Mouse (Mus musculus) liver, embryonic 15.5 days (tissue): ENCODE measurements around the gene Egf. TPM values are rescaled to one million over a fixed set of nuclear protein-coding genes. Genes with fewer than 3 reads are reported as not detected.
"Not testable (repeated sequence)": the region's sequence is repeated elsewhere in the genome, so short reads cannot be mapped to it uniquely, and the experiment has no call there.

ENCODE experiments used
- ATAC-seq: fragments of 200-750 bp; cut with Nextera tagmentation; 2 replicates; pipeline ENCODE4 v1.8.0; 2017; ENCODE audit warnings: moderate number of reproducible peaks, mild to moderate bottlenecking, moderate library complexity; ENCODE audit not compliant: insufficient read depth
- H3K27ac ChIP-seq: fragments of 300-500 bp; sonication (generic); replicated peaks from 2 replicates; pipeline ENCODE4 v1.5.1; 2015; ENCODE audit warnings: mild to moderate bottlenecking, inconsistent platforms
- H3K27me3 ChIP-seq: fragments of 300-500 bp; sonication (generic); 2 replicates; pipeline ENCODE4 v1.6.1; 2015; ENCODE audit warnings: mild to moderate bottlenecking, inconsistent platforms
- H3K36me3 ChIP-seq: fragments of 300-500 bp; sonication (generic); replicated peaks from 2 replicates; pipeline ENCODE4 v1.6.1; 2015; ENCODE audit warnings: moderate library complexity, mild to moderate bottlenecking, inconsistent platforms
- H3K4me1 ChIP-seq: fragments of 300-500 bp; sonication (generic); replicated peaks from 2 replicates; pipeline ENCODE4 v1.6.1; 2015; ENCODE audit warnings: inconsistent platforms
- H3K4me2 ChIP-seq: fragments of 300-500 bp; sonication (generic); 2 replicates; pipeline ENCODE4 v1.6.1; 2015; ENCODE audit warnings: moderate library complexity, mild to moderate bottlenecking, inconsistent platforms
- H3K4me3 ChIP-seq: fragments of 300-500 bp; sonication (generic); replicated peaks from 2 replicates; pipeline ENCODE4 v1.5.1; 2015; ENCODE audit warnings: mild to moderate bottlenecking, inconsistent platforms
- H3K9ac ChIP-seq: fragments of 300-500 bp; sonication (generic); 2 replicates; pipeline ENCODE4 v1.6.1; 2015; ENCODE audit warnings: moderate library complexity, mild to moderate bottlenecking, inconsistent platforms
- H3K9me3 ChIP-seq: fragments of 300-500 bp; sonication (generic); replicated peaks from 2 replicates; pipeline ENCODE4 v1.6.1; 2016; ENCODE audit warnings: inconsistent platforms
- WGBS: fragments of 180-500 bp; shearing (Covaris S2); methylation state at CpG from one replicate; pipeline ENCODE4 v1.1.7; 2015; ENCODE audit warnings: mixed read lengths; ENCODE audit not compliant: insufficient replicate concordance; 5-methylcytosine and 5-hydroxymethylcytosine counted together
- polyA plus RNA-seq: library from polyadenylated mRNA; unstranded; fragments of >200 nt; fragmentation: Nextera tagmentation; extraction: Ambion mirVana; gene quantifications from 2 replicates; pipeline ENCODE4 v1.2.1, GENCODE M21; 2015

Egf gene
- polyA plus RNA-seq, 1 experiment from 2014 or later = 0.47 TPM

DNA sequence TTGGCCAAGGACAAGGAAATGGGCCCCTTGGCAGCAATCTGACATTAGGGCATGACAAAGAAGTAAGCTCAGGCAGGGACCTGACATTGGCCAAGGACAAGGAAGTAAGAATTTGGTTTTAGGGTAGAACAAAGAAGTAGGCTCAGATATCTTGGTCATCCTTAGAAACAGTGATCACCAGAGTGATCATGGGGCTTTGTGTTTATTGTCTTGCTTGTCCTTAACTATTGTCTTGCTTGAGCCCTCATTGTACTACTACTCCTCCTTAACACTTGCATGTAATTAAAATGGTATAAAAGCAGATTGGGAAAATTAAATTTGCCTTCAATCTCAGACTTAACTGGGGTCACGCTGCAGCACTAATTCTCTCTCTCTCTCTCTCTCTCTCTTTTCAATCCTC lies 2.5 kb upstream of the Egf start:
- H3K9me3 ChIP-seq, H3K27ac ChIP-seq, H3K4me1 ChIP-seq, H3K9ac ChIP-seq, ATAC-seq, H3K4me3 ChIP-seq, H3K4me2 ChIP-seq, H3K36me3 ChIP-seq: not testable (repeated sequence)
- peaks cover 16% of the 10 kb centered on the region; the same call in 1 of the 2 replicates for H3K27me3 ChIP-seq
- 72% methylated on average over 1 of the region's 1 CpGs for WGBS

DNA sequence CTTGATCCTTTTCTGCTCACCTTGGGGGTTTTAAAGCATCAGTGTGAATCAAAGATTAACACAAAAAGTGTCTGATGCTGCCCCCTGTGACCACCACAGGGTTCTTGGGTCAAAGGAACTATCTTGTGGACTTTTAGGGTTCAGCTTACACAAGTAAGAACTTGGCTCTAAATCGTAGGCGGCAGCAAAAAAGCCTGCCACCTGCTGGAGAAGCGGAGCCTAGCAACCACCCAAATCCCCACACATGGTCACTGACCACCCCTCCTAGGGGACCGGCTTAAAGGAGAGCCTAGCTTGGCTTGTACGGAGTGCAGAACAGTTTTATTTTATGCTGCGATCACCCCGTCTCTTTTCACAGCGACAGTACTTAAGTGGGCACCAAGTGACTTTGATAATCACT lies 10.3 kb downstream of the Egf start:
- ATAC-seq = no peak
- Histone ChIP-seq H3K9me3 (no peaks in the 10 kb centered on the region), H3K4me2 (no peak overlapping the region), H3K4me3 (no peak overlapping the region), H3K4me1 (no peaks in the 10 kb centered on the region), H3K36me3 (no peaks in the 10 kb centered on the region), H3K9ac (no peak overlapping the region), H3K27me3 (no peaks in the 10 kb centered on the region), H3K27ac (no peak overlapping the region)
- WGBS = 61% methylated on average over 8 of the region's 8 CpGs

DNA sequence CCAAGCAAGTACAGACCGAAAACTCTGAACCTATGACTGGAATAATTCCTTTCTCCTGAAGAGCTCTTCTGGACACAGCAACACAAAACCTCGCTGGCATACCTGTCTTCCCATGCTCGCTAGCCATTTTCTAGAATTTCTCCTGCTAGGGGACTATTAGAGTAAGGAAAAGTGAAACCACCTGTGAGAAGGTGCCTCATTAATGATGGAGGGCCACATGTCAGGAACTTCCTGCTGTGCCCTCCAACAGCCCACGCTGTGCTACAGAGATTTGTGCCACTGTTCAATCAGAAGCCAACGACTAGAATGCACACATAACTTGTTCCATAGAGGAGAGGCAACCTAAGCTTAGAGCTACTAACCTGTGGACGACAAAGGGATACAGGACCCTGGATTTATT lies 12.3 kb downstream of the Egf start:
- H3K9me3 ChIP-seq = no peaks in the 10 kb centered on the region
- no peaks in the 10 kb centered on the region for H3K4me1 ChIP-seq
- H3K27me3 ChIP-seq = no peaks in the 10 kb centered on the region
- H3K27ac ChIP-seq = no peak overlapping the region
- no peak overlapping the region for H3K4me2 ChIP-seq
- H3K36me3 ChIP-seq = no peaks in the 10 kb centered on the region
- no peak for ATAC-seq
- H3K4me3 ChIP-seq = no peak overlapping the region
- H3K9ac ChIP-seq = no peak overlapping the region
- 57% methylated on average over 6 of the region's 6 CpGs for WGBS

DNA sequence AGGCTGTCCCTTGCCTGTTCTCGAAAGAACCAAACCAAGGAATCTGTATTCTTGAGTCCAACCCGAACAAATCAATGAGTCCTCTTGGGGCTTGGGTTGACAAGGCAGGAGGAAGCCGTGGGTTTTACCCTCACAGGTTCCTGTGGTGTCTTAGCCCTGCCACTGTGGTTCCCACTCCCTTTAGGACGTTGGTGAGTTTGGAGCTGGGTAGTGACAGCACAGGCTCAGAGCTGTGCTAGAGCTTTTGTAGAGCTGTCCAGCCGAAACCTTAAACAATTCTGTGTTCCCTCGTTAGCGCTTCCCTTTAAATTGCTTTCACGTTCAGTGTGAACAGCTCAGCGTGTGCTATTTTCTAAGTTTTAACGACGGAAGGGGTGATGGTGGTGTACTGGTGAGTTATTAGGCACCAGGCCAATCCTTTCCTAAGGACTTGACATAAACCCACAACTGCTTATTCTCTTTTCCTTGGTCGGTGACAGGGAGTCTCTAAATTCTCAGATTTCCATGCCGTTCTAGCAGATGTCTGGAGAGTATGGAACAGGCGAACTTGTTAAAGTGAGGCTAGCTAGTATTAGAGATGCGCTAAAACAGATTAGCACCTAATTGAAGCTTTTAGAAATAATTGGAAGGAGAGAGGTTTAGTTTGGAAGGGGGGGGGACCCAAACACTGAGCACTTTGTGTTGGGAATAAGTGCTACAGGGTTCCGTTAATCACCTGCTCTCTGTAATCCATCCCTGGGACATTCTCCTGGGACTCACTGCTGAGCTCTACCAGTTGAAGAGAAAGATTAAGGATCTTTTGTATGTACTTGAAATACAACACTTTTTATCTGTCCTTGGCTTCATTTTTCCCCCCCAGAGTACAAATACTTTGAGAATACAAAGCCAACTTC lies 16.6 kb downstream of the Egf start:
- no peak overlapping the region for H3K9ac ChIP-seq
- H3K4me1 ChIP-seq = no peaks in the 10 kb centered on the region
- WGBS = 60% methylated on average over 16 of the region's 16 CpGs
- no peaks in the 10 kb centered on the region for H3K9me3 ChIP-seq
- ATAC-seq = no peak
- H3K4me3 ChIP-seq = no peak overlapping the region
- H3K4me2 ChIP-seq = no peak overlapping the region
- H3K27ac ChIP-seq = no peak overlapping the region
- H3K27me3 ChIP-seq = no peaks in the 10 kb centered on the region; the same call in 1 of the 2 replicates
- no peaks in the 10 kb centered on the region for H3K36me3 ChIP-seq

DNA sequence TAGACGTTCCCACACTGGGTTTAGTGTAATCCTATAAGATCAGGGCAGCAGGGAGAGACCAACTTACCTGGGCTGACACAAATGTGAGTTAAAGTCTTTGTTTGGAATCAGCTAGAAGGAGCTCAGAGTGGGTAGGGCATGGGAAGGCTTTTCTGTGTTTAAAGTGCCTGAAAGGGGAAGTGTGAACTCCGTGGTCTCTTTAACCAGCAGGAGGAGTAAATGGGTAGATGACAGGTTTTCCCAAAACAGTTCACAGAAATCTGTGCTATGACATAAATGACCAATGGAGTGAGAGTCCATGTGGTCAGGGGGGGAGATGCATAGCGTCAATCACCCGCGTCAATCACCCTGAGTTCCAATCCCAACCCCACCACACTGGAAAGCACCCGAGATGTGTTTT lies 23.5 kb downstream of the Egf start:
- Histone ChIP-seq H3K4me2 (no peak overlapping the region), H3K27ac (no peak overlapping the region), H3K27me3 (peaks cover 8% of the 10 kb centered on the region; the same call in 1 of the 2 replicates), H3K36me3 (no peaks in the 10 kb centered on the region), H3K9ac (no peak overlapping the region), H3K4me3 (no peak overlapping the region), H3K9me3 (no peaks in the 10 kb centered on the region), H3K4me1 (no peaks in the 10 kb centered on the region)
- no peak for ATAC-seq
- whole genome bisulfite sequencing = 57% methylated on average over 6 of the region's 6 CpGs

DNA sequence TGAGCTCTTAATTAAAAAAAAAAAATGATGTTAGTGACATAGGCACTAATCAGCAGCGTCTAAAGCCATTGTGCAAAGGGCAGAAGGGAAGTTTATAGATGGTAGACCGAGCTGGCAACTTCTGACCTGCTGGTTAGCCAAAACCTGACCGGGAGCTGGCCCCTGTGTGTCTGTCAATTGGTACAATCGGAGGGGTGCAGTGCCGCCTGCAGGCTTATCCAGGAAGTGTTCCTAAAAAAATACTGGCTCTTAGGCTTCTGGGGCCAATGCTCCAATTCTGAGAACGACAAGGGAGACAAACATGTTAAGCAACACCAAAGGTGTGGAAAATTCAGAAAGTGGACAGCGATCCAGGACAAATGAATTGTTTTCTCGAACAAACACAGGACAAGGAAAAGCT lies 24.7 kb downstream of the Egf start:
- Histone ChIP-seq H3K4me3 (no peak overlapping the region), H3K4me1 (peaks cover 6% of the 10 kb centered on the region), H3K27ac (no peak overlapping the region), H3K9me3 (no peaks in the 10 kb centered on the region), H3K4me2 (no peak overlapping the region), H3K27me3 (peaks cover 8% of the 10 kb centered on the region; the same call in 1 of the 2 replicates), H3K9ac (no peak overlapping the region), H3K36me3 (no peaks in the 10 kb centered on the region)
- 22% methylated on average over 8 of the region's 8 CpGs for WGBS
- ATAC-seq = no peak

DNA sequence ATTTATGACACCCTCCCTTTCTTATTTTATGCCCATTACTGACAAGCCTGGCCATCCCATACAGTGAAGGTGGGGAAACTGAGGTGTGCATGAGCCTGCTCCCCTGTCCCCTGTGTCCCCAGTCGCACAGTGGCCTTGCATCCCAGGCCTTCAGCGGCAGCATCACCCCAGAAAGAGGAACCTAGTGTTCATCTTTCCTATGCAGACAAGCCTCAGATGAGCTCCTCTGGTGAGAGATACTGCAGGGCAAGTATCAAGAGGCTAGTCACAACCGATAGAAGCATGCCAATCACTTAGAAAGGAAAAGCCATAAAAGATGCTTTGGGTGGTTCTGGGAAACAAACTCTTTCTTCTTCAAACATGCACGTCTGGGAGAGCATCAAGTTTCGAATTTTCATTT lies 25.2 kb downstream of the Egf start:
- no peak for ATAC-seq
- 44% methylated on average over 5 of the region's 5 CpGs for WGBS
- Histone ChIP-seq H3K4me2 (no peak overlapping the region), H3K4me3 (no peak overlapping the region), H3K4me1 (peaks cover 6% of the 10 kb centered on the region), H3K27me3 (peaks cover 8% of the 10 kb centered on the region; the same call in 1 of the 2 replicates), H3K27ac (no peak overlapping the region), H3K9ac (no peak overlapping the region), H3K36me3 (no peaks in the 10 kb centered on the region), H3K9me3 (no peaks in the 10 kb centered on the region)

DNA sequence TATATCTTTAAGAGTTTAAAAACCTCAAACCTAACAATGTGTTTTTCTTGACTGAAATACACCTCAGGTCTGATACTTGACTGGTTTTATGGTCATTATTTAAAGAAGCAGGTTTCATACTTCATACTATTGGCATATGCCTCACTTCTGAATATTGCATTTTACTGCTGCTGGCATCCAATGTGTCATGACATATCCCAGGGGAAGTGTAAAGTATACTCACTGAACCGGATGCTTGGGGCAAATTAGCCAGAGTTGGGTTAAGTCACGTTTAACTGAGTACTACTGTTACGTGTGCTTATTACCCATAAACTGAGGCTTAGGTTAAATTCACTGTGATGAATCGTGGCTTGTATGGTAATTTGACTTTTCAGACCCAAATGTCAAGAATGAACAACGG lies 29.5 kb downstream of the Egf start:
- Histone ChIP-seq H3K36me3 (no peaks in the 10 kb centered on the region), H3K4me1 (peaks cover 10% of the 10 kb centered on the region), H3K9me3 (no peaks in the 10 kb centered on the region), H3K4me3 (peak overlapping the region; percentile 74), H3K4me2 (peak overlapping the region; percentile 83), H3K27ac (no peak overlapping the region), H3K27me3 (0 out of 2 replicates have a peak, but pooled peaks cover 6% of the 10 kb centered on the region), H3K9ac (no peak overlapping the region)
- no peak for ATAC-seq
- WGBS = 80% methylated on average over 5 of the region's 5 CpGs

DNA sequence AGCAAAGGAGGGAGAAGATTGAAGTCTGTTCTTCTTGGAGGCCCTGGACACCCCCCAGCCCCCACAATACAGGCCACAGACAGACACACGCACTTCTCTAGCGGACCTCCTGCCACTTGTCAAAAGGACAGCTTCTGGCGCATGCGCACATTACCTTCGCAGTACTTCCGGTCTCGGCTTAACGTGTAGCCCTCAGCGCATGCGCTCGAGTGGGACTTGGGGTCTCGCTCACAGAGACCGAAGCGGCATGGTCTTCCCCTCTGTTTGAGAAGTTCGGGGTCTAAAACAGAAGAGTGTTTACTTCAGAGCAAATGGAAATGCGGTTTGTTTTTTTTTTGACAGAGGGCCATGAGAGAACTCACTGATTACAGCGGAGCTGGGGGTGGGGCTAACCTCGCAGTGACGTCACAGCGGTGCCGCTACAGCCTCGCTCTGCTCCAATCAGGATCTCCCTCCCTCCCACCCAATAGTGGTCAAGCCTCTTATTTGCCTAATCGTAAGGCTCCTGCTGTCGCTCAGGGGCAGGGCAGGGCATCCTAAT lies 30.1 kb downstream of the Egf start:
- H3K4me3 ChIP-seq = peak overlapping the region; percentile 74
- H3K36me3 ChIP-seq = no peaks in the 10 kb centered on the region
- peak; percentile 98 for ATAC-seq
- no peaks in the 10 kb centered on the region for H3K9me3 ChIP-seq
- under 1% methylated on average over 24 of the region's 24 CpGs for WGBS
- peaks cover 10% of the 10 kb centered on the region for H3K4me1 ChIP-seq
- peak overlapping the region; percentile 74 for H3K27ac ChIP-seq
- 0 out of 2 replicates have a peak, but pooled peaks cover 3% of the 10 kb centered on the region for H3K27me3 ChIP-seq
- peak overlapping the region; percentile 48 for H3K9ac ChIP-seq
- H3K4me2 ChIP-seq = peak overlapping the region; percentile 83

DNA sequence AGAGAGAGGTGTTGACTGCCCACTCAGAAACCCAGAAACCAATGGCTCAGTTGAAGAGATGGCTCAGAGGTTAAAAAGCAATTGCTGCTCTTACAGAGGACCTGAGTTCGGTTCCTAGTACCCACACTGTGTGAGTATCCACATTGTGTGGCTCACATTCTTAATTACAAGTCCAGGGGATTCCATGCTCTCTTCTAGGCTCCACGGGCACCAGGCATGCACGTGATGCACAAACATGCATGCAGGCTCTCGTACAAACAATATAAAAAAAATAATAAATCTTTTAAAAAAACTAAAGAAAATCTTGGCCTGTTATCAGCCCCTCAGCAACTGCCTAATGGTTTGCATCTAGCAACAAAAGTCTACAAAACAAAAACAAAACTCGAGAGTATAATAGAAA lies 30.6 kb downstream of the Egf start:
- no peaks in the 10 kb centered on the region for H3K27me3 ChIP-seq
- peak overlapping the region; percentile 74 for H3K4me3 ChIP-seq
- peak overlapping the region; percentile 48 for H3K9ac ChIP-seq
- H3K27ac ChIP-seq = peak overlapping the region; percentile 74; the same call in 1 of the 2 replicates
- peak overlapping the region; percentile 83 for H3K4me2 ChIP-seq
- no peaks in the 10 kb centered on the region for H3K9me3 ChIP-seq
- peaks cover 10% of the 10 kb centered on the region for H3K4me1 ChIP-seq
- ATAC-seq = no peak
- no peaks in the 10 kb centered on the region for H3K36me3 ChIP-seq
- 66% methylated on average over 5 of the region's 5 CpGs for WGBS

DNA sequence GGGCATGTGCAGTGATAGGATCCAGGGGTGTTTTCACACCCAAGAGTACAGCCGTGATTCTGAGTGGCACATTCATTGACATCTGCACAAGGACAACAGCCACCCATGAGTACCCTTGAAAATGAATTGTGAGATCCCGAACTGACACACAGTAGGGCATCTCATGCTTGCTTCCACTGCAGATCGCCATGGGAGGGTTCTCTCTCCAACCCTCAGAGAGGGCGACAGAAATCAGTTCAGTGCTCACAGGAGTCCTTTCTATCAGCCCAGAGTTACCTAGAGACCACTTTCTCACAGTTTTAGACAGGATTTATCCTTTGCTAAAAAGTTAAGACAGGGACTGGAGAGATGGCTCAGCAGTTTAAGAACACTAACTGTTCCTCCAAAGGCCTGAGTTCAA lies 31.8 kb downstream of the Egf start:
- H3K9ac ChIP-seq = no peak overlapping the region
- no peaks in the 10 kb centered on the region for H3K27me3 ChIP-seq
- H3K36me3 ChIP-seq = no peaks in the 10 kb centered on the region
- H3K4me2 ChIP-seq = no peak overlapping the region
- H3K4me1 ChIP-seq = peaks cover 10% of the 10 kb centered on the region
- no peak overlapping the region for H3K27ac ChIP-seq
- no peaks in the 10 kb centered on the region for H3K9me3 ChIP-seq
- no peak overlapping the region for H3K4me3 ChIP-seq
- ATAC-seq = no peak
- WGBS = 68% methylated on average over 4 of the region's 4 CpGs
